Mouse (Mus musculus): Measurements from ENCODE around the gene Lrrc8e. TPM values are rescaled to one million over a fixed set of nuclear protein-coding genes. Genes with fewer than 3 reads are reported as not detected.

The Lrrc8e gene
- polyA plus RNA-seq, 1 experiment from 2014 or later: not detected

GRCm38 (mm10) chr8:4205246-4206123 lies 21.1 kb upstream of the Lrrc8e start:
- peaks cover 3% of the 10 kb centered on the region; the same call in 1 of the 2 replicates for H3K27me3 ChIP-seq (ENCODE audit: control insufficient read depth, insufficient read depth, low read depth, low read length)
- H3K4me2 ChIP-seq (ENCODE audit: low read length): no peak overlapping the region
- 27% methylated on average over 38 of the region's 38 CpGs for WGBS
- no peaks in the 10 kb centered on the region for H3K4me1 ChIP-seq (ENCODE audit: control insufficient read depth, insufficient read depth, low read length)
- H3K36me3 ChIP-seq (ENCODE audit: control insufficient read depth, insufficient read depth, low read length): peaks cover 43% of the 10 kb centered on the region
- 0 out of 2 replicates have a peak overlapping the region, but pooled peaks have one; percentile 36 for H3K9ac ChIP-seq (ENCODE audit: low read depth, low read length)
- no peak overlapping the region for H3K4me3 ChIP-seq (ENCODE audit: low read depth, low read length)
- H3K9me3 ChIP-seq (replicated peaks; ENCODE audit: control insufficient read depth, low read length, poor library complexity, severe bottlenecking): no peaks in the 10 kb centered on the region; the same call in 1 of the 2 replicates
- ATAC-seq: no peak
- no peak overlapping the region for H3K27ac ChIP-seq (ENCODE audit: low read length)

DNA sequence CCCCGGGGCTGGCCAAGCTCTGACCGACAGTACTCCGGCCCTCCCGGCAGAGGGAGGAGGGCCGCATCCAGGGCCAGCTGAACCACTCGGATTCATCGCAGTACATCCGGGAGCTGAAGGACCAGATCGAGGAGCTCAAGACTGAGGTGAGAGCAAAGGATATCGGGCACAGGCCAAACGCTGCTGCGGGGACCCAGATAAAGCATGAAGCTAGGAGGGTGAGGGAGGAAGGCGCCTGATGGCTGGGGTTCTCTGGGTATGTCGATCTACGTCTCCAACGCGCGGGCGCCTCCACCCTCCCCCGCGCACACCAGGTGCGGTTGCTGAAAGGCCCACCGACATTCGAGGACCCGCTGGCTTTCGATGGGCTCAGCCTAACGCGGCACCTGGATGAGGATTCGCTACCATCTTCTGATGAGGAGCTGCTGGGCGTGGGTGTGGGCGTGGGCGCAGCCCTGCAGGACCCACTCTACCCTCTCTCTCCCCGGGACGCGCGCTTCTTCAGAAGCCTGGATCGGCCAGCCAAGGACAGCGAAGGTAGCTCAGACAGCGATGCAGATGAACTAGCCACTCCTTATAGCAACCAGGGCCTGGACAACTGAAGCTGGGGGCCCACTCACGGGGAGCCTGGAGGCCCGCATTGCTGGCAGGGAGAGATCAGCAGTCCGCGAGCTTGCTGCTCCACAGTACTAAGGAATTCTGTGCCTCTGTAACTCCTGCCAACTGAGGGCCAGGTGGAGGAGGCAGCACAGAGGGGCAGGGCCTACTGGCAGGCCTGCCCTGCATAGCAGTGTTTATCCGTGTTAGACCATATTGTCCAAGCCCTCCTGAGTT lies 20.2 kb upstream of the Lrrc8e start:
- Histone ChIP-seq H3K4me1 (ENCODE audit: control insufficient read depth, insufficient read depth, low read length) (no peaks in the 10 kb centered on the region), H3K9ac (ENCODE audit: low read depth, low read length) (peak overlapping the region; percentile 36; the same call in 1 of the 2 replicates), H3K4me2 (ENCODE audit: low read length) (no peak overlapping the region), H3K27ac (ENCODE audit: low read length) (no peak overlapping the region), H3K9me3 (replicated peaks; ENCODE audit: control insufficient read depth, low read length, poor library complexity, severe bottlenecking) (no peaks in the 10 kb centered on the region; the same call in 1 of the 2 replicates), H3K27me3 (ENCODE audit: control insufficient read depth, insufficient read depth, low read depth, low read length) (peaks cover 3% of the 10 kb centered on the region; the same call in 1 of the 2 replicates), H3K4me3 (ENCODE audit: low read depth, low read length) (no peak overlapping the region), H3K36me3 (ENCODE audit: control insufficient read depth, insufficient read depth, low read length) (peaks cover 45% of the 10 kb centered on the region)
- 11% methylated on average over 44 of the region's 44 CpGs for WGBS
- no peak; the same call in 1 of the 2 replicates for ATAC-seq

DNA sequence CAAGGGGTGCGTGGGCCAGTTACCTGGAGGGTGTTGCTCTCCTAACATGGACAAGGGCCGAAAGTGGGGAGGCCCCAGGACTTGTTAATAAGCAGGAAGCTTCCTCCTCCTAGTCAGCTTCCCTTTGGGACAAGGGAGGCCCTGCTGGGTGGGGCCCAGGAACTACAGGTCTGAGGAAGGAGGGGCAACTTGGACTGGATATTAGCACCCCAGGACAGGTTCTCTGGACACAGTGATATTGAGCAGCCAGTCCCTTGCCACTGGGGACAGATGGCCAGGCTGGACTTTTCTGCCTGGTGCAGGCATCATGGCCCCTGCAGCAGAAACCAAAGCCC lies 19.6 kb upstream of the Lrrc8e start:
- peaks cover 45% of the 10 kb centered on the region for H3K36me3 ChIP-seq (ENCODE audit: control insufficient read depth, insufficient read depth, low read length)
- no peak overlapping the region for H3K27ac ChIP-seq (ENCODE audit: low read length)
- no peaks in the 10 kb centered on the region; the same call in 1 of the 2 replicates for H3K9me3 ChIP-seq (replicated peaks; ENCODE audit: control insufficient read depth, low read length, poor library complexity, severe bottlenecking)
- peaks cover 3% of the 10 kb centered on the region; the same call in 1 of the 2 replicates for H3K27me3 ChIP-seq (ENCODE audit: control insufficient read depth, insufficient read depth, low read depth, low read length)
- H3K4me3 ChIP-seq (ENCODE audit: low read depth, low read length): no peak overlapping the region
- ATAC-seq: no peak
- H3K9ac ChIP-seq (ENCODE audit: low read depth, low read length): peak overlapping the region; percentile 12; the same call in 1 of the 2 replicates
- no peaks in the 10 kb centered on the region for H3K4me1 ChIP-seq (ENCODE audit: control insufficient read depth, insufficient read depth, low read length)
- 50% methylated on average over 2 of the region's 2 CpGs for WGBS
- H3K4me2 ChIP-seq (ENCODE audit: low read length): no peak overlapping the region

DNA sequence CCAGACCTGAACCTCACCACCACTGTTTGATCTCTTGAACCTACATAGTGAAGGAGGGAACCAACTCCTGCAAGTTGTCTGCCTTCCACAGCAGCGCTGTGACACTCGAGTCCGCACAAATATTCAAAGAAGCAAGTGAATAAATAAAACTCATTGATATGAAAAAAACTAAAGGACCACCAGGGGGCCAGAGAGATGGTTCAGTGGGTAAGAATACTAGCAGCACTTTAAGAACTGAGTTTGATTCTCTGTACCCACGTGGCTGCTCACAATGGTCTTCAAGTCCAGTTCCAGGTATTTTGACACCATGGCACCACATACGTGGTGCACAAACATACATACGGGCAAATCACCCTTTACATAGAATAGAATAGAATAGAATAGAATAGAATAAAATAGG lies 15.5 kb upstream of the Lrrc8e start:
- WGBS: 64% methylated on average over 6 of the region's 6 CpGs
- no peaks in the 10 kb centered on the region for H3K27me3 ChIP-seq (ENCODE audit: control insufficient read depth, insufficient read depth, low read depth, low read length)

GRCm38 (mm10) chr8:4212809-4213209 lies 13.8 kb upstream of the Lrrc8e start:
- Histone ChIP-seq H3K4me3 (ENCODE audit: low read depth, low read length) (peak overlapping the region; percentile 52), H3K36me3 (ENCODE audit: control insufficient read depth, insufficient read depth, low read length) (peaks cover 17% of the 10 kb centered on the region), H3K4me2 (ENCODE audit: low read length) (peak overlapping the region; percentile 98), H3K27me3 (ENCODE audit: control insufficient read depth, insufficient read depth, low read depth, low read length) (no peaks in the 10 kb centered on the region), H3K9ac (ENCODE audit: low read depth, low read length) (peak overlapping the region; percentile 75), H3K27ac (ENCODE audit: low read length) (peak overlapping the region; percentile 71), H3K9me3 (replicated peaks; ENCODE audit: control insufficient read depth, low read length, poor library complexity, severe bottlenecking) (no peaks in the 10 kb centered on the region; the same call in 1 of the 2 replicates), H3K4me1 (ENCODE audit: control insufficient read depth, insufficient read depth, low read length) (peaks cover 37% of the 10 kb centered on the region)
- 2% methylated on average over 24 of the region's 25 CpGs for WGBS
- ATAC-seq: peak; percentile 4

More for the DNA sequence above, 15.5 kb upstream of the Lrrc8e start:
- no peaks in the 10 kb centered on the region; the same call in 1 of the 2 replicates for H3K9me3 ChIP-seq (replicated peaks; ENCODE audit: control insufficient read depth, low read length, poor library complexity, severe bottlenecking)
- peaks cover 33% of the 10 kb centered on the region for H3K4me1 ChIP-seq (ENCODE audit: control insufficient read depth, insufficient read depth, low read length)
- peaks cover 22% of the 10 kb centered on the region for H3K36me3 ChIP-seq (ENCODE audit: control insufficient read depth, insufficient read depth, low read length)
- no peak overlapping the region for H3K9ac ChIP-seq (ENCODE audit: low read depth, low read length)
- no peak for ATAC-seq
- H3K27ac ChIP-seq (ENCODE audit: low read length): no peak overlapping the region
- no peak overlapping the region for H3K4me2 ChIP-seq (ENCODE audit: low read length)
- no peak overlapping the region for H3K4me3 ChIP-seq (ENCODE audit: low read depth, low read length)

DNA sequence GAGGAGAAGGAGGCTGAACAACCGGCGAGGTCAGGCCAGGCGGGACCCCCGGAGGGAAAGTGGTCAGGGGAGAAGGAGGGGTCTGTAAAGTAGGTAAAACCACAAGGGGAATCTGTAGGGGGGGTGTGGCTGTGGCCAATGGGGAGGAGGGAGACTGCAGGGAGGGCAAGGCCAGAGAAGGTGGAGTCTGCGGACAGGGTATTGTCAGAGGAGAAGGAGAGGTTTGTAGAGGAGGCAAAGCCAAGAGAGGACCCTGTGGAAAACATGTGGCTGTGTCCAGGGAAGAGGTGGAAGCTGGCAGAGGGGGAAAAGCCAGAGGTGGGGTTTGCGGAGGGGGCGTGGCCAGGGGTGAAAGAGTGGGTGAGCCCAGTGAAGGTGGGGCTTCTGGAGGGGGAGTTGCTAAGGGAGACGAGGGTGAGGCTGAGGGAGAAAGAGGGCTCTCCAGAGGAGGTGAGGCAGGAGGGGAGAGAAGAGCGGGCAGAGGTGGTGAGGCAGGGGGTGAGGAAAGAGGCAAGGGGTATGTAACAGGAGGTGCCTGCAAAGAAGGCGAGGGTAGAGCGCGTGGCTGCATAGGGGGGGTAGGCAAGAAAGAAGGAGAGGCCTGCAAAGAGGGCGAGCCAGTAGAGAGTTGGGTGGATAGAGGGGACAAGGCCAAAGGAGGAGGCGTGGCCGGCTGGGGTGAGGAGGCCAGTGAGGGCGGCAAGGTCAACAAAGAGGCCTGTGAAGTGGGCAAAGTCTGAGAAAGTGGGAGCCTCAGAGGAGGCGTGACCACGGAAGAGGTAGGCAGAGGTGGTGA lies 13.2 kb upstream of the Lrrc8e start:
- Histone ChIP-seq H3K9me3 (replicated peaks; ENCODE audit: control insufficient read depth, low read length, poor library complexity, severe bottlenecking) (no peaks in the 10 kb centered on the region; the same call in 1 of the 2 replicates), H3K4me1 (ENCODE audit: control insufficient read depth, insufficient read depth, low read length) (peaks cover 39% of the 10 kb centered on the region), H3K27ac (ENCODE audit: low read length) (peak overlapping the region; percentile 71), H3K36me3 (ENCODE audit: control insufficient read depth, insufficient read depth, low read length) (peaks cover 15% of the 10 kb centered on the region), H3K4me3 (ENCODE audit: low read depth, low read length) (peak overlapping the region; percentile 52), H3K4me2 (ENCODE audit: low read length) (peak overlapping the region; percentile 98), H3K9ac (ENCODE audit: low read depth, low read length) (peak overlapping the region; percentile 75), H3K27me3 (ENCODE audit: control insufficient read depth, insufficient read depth, low read depth, low read length) (no peaks in the 10 kb centered on the region)
- 6% methylated on average over 18 of the region's 18 CpGs for WGBS
- peak; percentile 5 for ATAC-seq

- peaks cover 39% of the 10 kb centered on the region for H3K4me1 ChIP-seq (ENCODE audit: control insufficient read depth, insufficient read depth, low read length)
- H3K27me3 ChIP-seq (ENCODE audit: control insufficient read depth, insufficient read depth, low read depth, low read length): no peaks in the 10 kb centered on the region
- no peak for ATAC-seq
- H3K9ac ChIP-seq (ENCODE audit: low read depth, low read length): peak overlapping the region; percentile 75
- peak overlapping the region; percentile 98 for H3K4me2 ChIP-seq (ENCODE audit: low read length)
- 15% methylated on average over 33 of the region's 33 CpGs for WGBS
- H3K36me3 ChIP-seq (ENCODE audit: control insufficient read depth, insufficient read depth, low read length): peaks cover 12% of the 10 kb centered on the region
- H3K27ac ChIP-seq (ENCODE audit: low read length): peak overlapping the region; percentile 58
- no peaks in the 10 kb centered on the region; the same call in 1 of the 2 replicates for H3K9me3 ChIP-seq (replicated peaks; ENCODE audit: control insufficient read depth, low read length, poor library complexity, severe bottlenecking)
- H3K4me3 ChIP-seq (ENCODE audit: low read depth, low read length): peak overlapping the region; percentile 52
Measured at GRCm38 (mm10) chr8:4214006-4214980, 12.3 kb upstream of the Lrrc8e start.
